Mouse (Mus musculus): Measurements from ENCODE around the gene Pck2. TPM values are rescaled to one million over a fixed set of nuclear protein-coding genes. Genes with fewer than 3 reads are reported as not detected.

Gene Pck2
- polyA plus RNA-seq, 1 experiment from 2014 or later: 26.9 TPM

- Histone ChIP-seq H3K27ac (no peak overlapping the region), H3K4me1 (peaks cover 10% of the 10 kb centered on the region; the same call in 1 of the 2 replicates), H3K4me3 (no peak overlapping the region), H3K36me3 (peaks cover 97% of the 10 kb centered on the region), H3K27me3 (ENCODE audit: low read depth, poor library complexity, severe bottlenecking) (no peaks in the 10 kb centered on the region), H3K9me3 (replicated peaks) (no peaks in the 10 kb centered on the region)
- 94% methylated on average over 21 of the region's 21 CpGs for WGBS
- DNase-seq (ENCODE audit: low spot score): no peak
Measured at GRCm38 (mm10) chr14:55598521-55599390, 58.7 kb downstream of the Pck2 start.

Other genes with a start within 250 kb of the Pck2 start
- 74.5 and 83.2 TPM in 2 replicates for gene Dhrs4, start 61.5 kb upstream of the Pck2 start, polyA plus RNA-seq (2016; fragmentation: Nextera tagmentation; extraction: Ambion mirVana)
- 2.4 and 2.9 TPM in 2 replicates for gene Carmil3, start 49.6 kb upstream of the Pck2 start, polyA plus RNA-seq (2016; fragmentation: Nextera tagmentation; extraction: Ambion mirVana)
- gene Cpne6, start 29.8 kb upstream of the Pck2 start, polyA plus RNA-seq (2016; fragmentation: Nextera tagmentation; extraction: Ambion mirVana): 0.05 TPM in 1 of 2 replicates, not detected in the other
- not detected in 2 replicates for gene Nrl, start 15.3 kb upstream of the Pck2 start, polyA plus RNA-seq (2016; fragmentation: Nextera tagmentation; extraction: Ambion mirVana)
- gene Dcaf11, start 19.7 kb downstream of the Pck2 start, polyA plus RNA-seq (2016; fragmentation: Nextera tagmentation; extraction: Ambion mirVana): 62.3 and 69.1 TPM in 2 replicates
- gene A730061H03Rik, start 20.1 kb downstream of the Pck2 start, polyA plus RNA-seq (2016; fragmentation: Nextera tagmentation; extraction: Ambion mirVana): 0.59 and 0.87 TPM in 2 replicates
- 1.3 and 3.9 TPM in 2 replicates for gene Fitm1, start 35.4 kb downstream of the Pck2 start, polyA plus RNA-seq (2016; fragmentation: Nextera tagmentation; extraction: Ambion mirVana)
- gene Psme1, start 37.9 kb downstream of the Pck2 start, polyA plus RNA-seq (2016; fragmentation: Nextera tagmentation; extraction: Ambion mirVana): 109 and 115 TPM in 2 replicates
- 5.2 and 5.4 TPM in 2 replicates for gene Emc9, start 45.0 kb downstream of the Pck2 start, polyA plus RNA-seq (2016; fragmentation: Nextera tagmentation; extraction: Ambion mirVana)
- 157 and 192 TPM in 2 replicates for gene Psme2, start 50.8 kb downstream of the Pck2 start, polyA plus RNA-seq (2016; fragmentation: Nextera tagmentation; extraction: Ambion mirVana)
- 19.7 and 22.6 TPM in 2 replicates for gene Rnf31, start 51.4 kb downstream of the Pck2 start, polyA plus RNA-seq (2016; fragmentation: Nextera tagmentation; extraction: Ambion mirVana)
- 4.9 and 7.0 TPM in 2 replicates for gene Irf9, start 63.3 kb downstream of the Pck2 start, polyA plus RNA-seq (2016; fragmentation: Nextera tagmentation; extraction: Ambion mirVana)
- gene Rec8, start 77.8 kb downstream of the Pck2 start, polyA plus RNA-seq (2016; fragmentation: Nextera tagmentation; extraction: Ambion mirVana): 6.1 and 12.1 TPM in 2 replicates
- gene Ipo4, start 95.7 kb downstream of the Pck2 start, polyA plus RNA-seq (2016; fragmentation: Nextera tagmentation; extraction: Ambion mirVana): 134 and 152 TPM in 2 replicates
- gene Gm49378, start 97.6 kb downstream of the Pck2 start, polyA plus RNA-seq (2016; fragmentation: Nextera tagmentation; extraction: Ambion mirVana): 1.1 and 2.2 TPM in 2 replicates
- 80.6 and 92.0 TPM in 2 replicates for gene Tm9sf1, start 103.5 kb downstream of the Pck2 start, polyA plus RNA-seq (2016; fragmentation: Nextera tagmentation; extraction: Ambion mirVana)
- 0.60 and 0.61 TPM in 2 replicates for gene Tssk4, start 109.9 kb downstream of the Pck2 start, polyA plus RNA-seq (2016; fragmentation: Nextera tagmentation; extraction: Ambion mirVana)
- 58.8 and 67.0 TPM in 2 replicates for gene Mdp1, start 120.2 kb downstream of the Pck2 start, polyA plus RNA-seq (2016; fragmentation: Nextera tagmentation; extraction: Ambion mirVana)
- gene Gmpr2, start 131.7 kb downstream of the Pck2 start, polyA plus RNA-seq (2016; fragmentation: Nextera tagmentation; extraction: Ambion mirVana): 55.8 and 60.8 TPM in 2 replicates
- 649 and 655 TPM in 2 replicates for gene Nedd8, start 131.9 kb downstream of the Pck2 start, polyA plus RNA-seq (2016; fragmentation: Nextera tagmentation; extraction: Ambion mirVana)
- gene Tinf2, start 141.6 kb downstream of the Pck2 start, polyA plus RNA-seq (2016; fragmentation: Nextera tagmentation; extraction: Ambion mirVana): 66.2 and 77.9 TPM in 2 replicates
- gene Tgm1, start 173.7 kb downstream of the Pck2 start, polyA plus RNA-seq (2016; fragmentation: Nextera tagmentation; extraction: Ambion mirVana): 1.5 and 1.9 TPM in 2 replicates
- gene Rabggta, start 182.0 kb downstream of the Pck2 start, polyA plus RNA-seq (2016; fragmentation: Nextera tagmentation; extraction: Ambion mirVana): 27.3 and 29.7 TPM in 2 replicates
- gene Dhrs1, start 205.4 kb downstream of the Pck2 start, polyA plus RNA-seq (2016; fragmentation: Nextera tagmentation; extraction: Ambion mirVana): 65.2 and 67.4 TPM in 2 replicates
- 68.7 and 71.4 TPM in 2 replicates for gene Nop9, start 205.4 kb downstream of the Pck2 start, polyA plus RNA-seq (2016; fragmentation: Nextera tagmentation; extraction: Ambion mirVana)
- gene Cideb, start 218.2 kb downstream of the Pck2 start, polyA plus RNA-seq (2016; fragmentation: Nextera tagmentation; extraction: Ambion mirVana): 0.24 TPM in 1 of 2 replicates, not detected in the other
- 0.23 and 0.30 TPM in 2 replicates for gene Ltb4r2, start 221.2 kb downstream of the Pck2 start, polyA plus RNA-seq (2016; fragmentation: Nextera tagmentation; extraction: Ambion mirVana)
- gene Ltb4r1, start 225.7 kb downstream of the Pck2 start, polyA plus RNA-seq (2016; fragmentation: Nextera tagmentation; extraction: Ambion mirVana): 0.14 and 0.26 TPM in 2 replicates
- gene Adcy4, start 243.8 kb downstream of the Pck2 start, polyA plus RNA-seq (2016; fragmentation: Nextera tagmentation; extraction: Ambion mirVana): 7.7 and 13.3 TPM in 2 replicates
- 25.3 and 29.3 TPM in 2 replicates for gene Ripk3, start 248.6 kb downstream of the Pck2 start, polyA plus RNA-seq (2016; fragmentation: Nextera tagmentation; extraction: Ambion mirVana)

Measured in limb, embryonic 10.5 days (tissue).